Mouse (Mus musculus) stomach, embryonic 14.5 days (tissue): ENCODE measurements around the gene Sept4. TPM values are rescaled to one million over a fixed set of nuclear protein-coding genes. Genes with fewer than 3 reads are reported as not detected.

Experiments
- ATAC-seq: fragments of 200-750 bp; cut with Nextera tagmentation; 2 replicates; pipeline ENCODE4 v1.8.0; 2017; ENCODE audit warnings: low read depth, moderate TSS enrichment; ENCODE audit not compliant: insufficient number of reproducible peaks, insufficient read depth, low FRiP score
- H3K27ac ChIP-seq: fragments of 300-500 bp; sonication (generic); 2 replicates; pipeline ENCODE4 v1.5.1; 2014; ENCODE audit warnings: mild to moderate bottlenecking, low read length, moderate library complexity, mixed read lengths
- H3K27me3 ChIP-seq: fragments of 300-500 bp; sonication (generic); 2 replicates; pipeline ENCODE4 v1.6.1; 2014; ENCODE audit warnings: low read length, control low read depth, mixed read lengths; ENCODE audit not compliant: control insufficient read depth, insufficient read depth
- H3K36me3 ChIP-seq: fragments of 300-500 bp; sonication (generic); 2 replicates; pipeline ENCODE4 v1.6.1; 2014; ENCODE audit warnings: mild to moderate bottlenecking, control low read depth, low read length, moderate library complexity, mixed read lengths; ENCODE audit not compliant: control insufficient read depth, insufficient read depth
- H3K4me1 ChIP-seq: fragments of 300-500 bp; sonication (generic); 2 replicates; pipeline ENCODE4 v1.6.1; 2014; ENCODE audit warnings: low read length, control low read depth, mixed read lengths; ENCODE audit not compliant: control insufficient read depth, insufficient read depth
- H3K4me2 ChIP-seq: fragments of 300-500 bp; sonication (generic); replicated peaks from 2 replicates; pipeline ENCODE4 v1.6.1; 2014; ENCODE audit warnings: low read depth, low read length, control low read depth
- H3K4me3 ChIP-seq: fragments of 300-500 bp; sonication (generic); 2 replicates; pipeline ENCODE4 v1.5.1; 2014; ENCODE audit warnings: low read depth, low read length, control low read depth
- H3K9ac ChIP-seq: fragments of 300-500 bp; sonication (generic); replicated peaks from 2 replicates; pipeline ENCODE4 v1.6.1; 2014; ENCODE audit warnings: low read depth, mild to moderate bottlenecking, control low read depth, low read length, moderate library complexity, mixed read lengths
- H3K9me3 ChIP-seq: fragments of 300-500 bp; sonication (generic); 2 replicates; pipeline ENCODE4 v1.6.1; 2016; ENCODE audit warnings: low read depth, low read length, control low read depth; ENCODE audit not compliant: control insufficient read depth
- WGBS: fragments of 180-500 bp; shearing (Covaris S2); extraction: QIAGEN DNeasy Blood & Tissue Kit; methylation state at CpG from one replicate; pipeline ENCODE4 v1.1.7; 2014; 5-methylcytosine and 5-hydroxymethylcytosine counted together
- polyA plus RNA-seq: library from polyadenylated mRNA; unstranded; fragments of >200 nt; fragmentation: Nextera tagmentation; extraction: Ambion mirVana; gene quantifications from 2 replicates; pipeline ENCODE4 v1.2.1, GENCODE M21; 2014

Sept4 gene
- polyA plus RNA-seq, 1 experiment from 2014 or later: 15.7 TPM

GRCm38 (mm10) chr11:87591526-87592353 lies 23.0 kb downstream of the Sept4 start, which contains the start of gene Mtmr4:
Gene Mtmr4, plus strand, starts transcription at chr11:87592162.
- peak; percentile 98 for ATAC-seq
- Histone ChIP-seq H3K4me3 (peak within 1 kb of the TSS; percentile 55), H3K27me3 (no peaks in the 10 kb centered on the region), H3K36me3 (no peaks in the 10 kb centered on the region), H3K9me3 (no peaks in the 10 kb centered on the region), H3K9ac (peak within 1 kb of the TSS; percentile 80), H3K27ac (peak within 1 kb of the TSS; percentile 84), H3K4me2 (peak within 1 kb of the TSS; percentile 88), H3K4me1 (peaks cover 27% of the 10 kb centered on the region)
- WGBS: under 1% methylated on average over 60 of the region's 61 CpGs

- under 1% methylated on average over 14 of the region's 15 CpGs for WGBS
- Histone ChIP-seq H3K36me3 (peaks cover 3% of the 10 kb centered on the region), H3K27me3 (no peaks in the 10 kb centered on the region), H3K4me1 (peaks cover 28% of the 10 kb centered on the region), H3K9me3 (no peaks in the 10 kb centered on the region), H3K27ac (peak overlapping the region; percentile 84), H3K4me2 (peak overlapping the region; percentile 88), H3K9ac (peak overlapping the region; percentile 62), H3K4me3 (peak overlapping the region; percentile 55)
- no peak for ATAC-seq
Measured at GRCm38 (mm10) chr11:87592354-87592695, 23.6 kb downstream of the Sept4 start.

- H3K27me3 ChIP-seq: no peaks in the 10 kb centered on the region
- no peaks in the 10 kb centered on the region for H3K9me3 ChIP-seq
- H3K36me3 ChIP-seq: peaks cover 8% of the 10 kb centered on the region
- no peak for ATAC-seq
- peaks cover 28% of the 10 kb centered on the region for H3K4me1 ChIP-seq
- H3K9ac ChIP-seq: peak overlapping the region; percentile 62
- H3K4me3 ChIP-seq: peak overlapping the region; percentile 55
- H3K4me2 ChIP-seq: peak overlapping the region; percentile 88
- peak overlapping the region; percentile 84 for H3K27ac ChIP-seq
- 38% methylated on average over 13 of the region's 13 CpGs for WGBS
Measured at GRCm38 (mm10) chr11:87592713-87593598, 24.3 kb downstream of the Sept4 start.

GRCm38 (mm10) chr11:87595327-87595841 lies 26.7 kb downstream of the Sept4 start:
- ATAC-seq: peak; percentile 59
- whole genome bisulfite sequencing: under 1% methylated on average over 33 of the region's 37 CpGs
- Histone ChIP-seq H3K9ac (peak overlapping the region; percentile 71), H3K4me1 (peaks cover 21% of the 10 kb centered on the region), H3K4me3 (peak overlapping the region; percentile 56), H3K27me3 (no peaks in the 10 kb centered on the region), H3K27ac (peak overlapping the region; percentile 63; the same call in 1 of the 2 replicates), H3K9me3 (no peaks in the 10 kb centered on the region), H3K36me3 (peaks cover 30% of the 10 kb centered on the region), H3K4me2 (peak overlapping the region; percentile 90)

- whole genome bisulfite sequencing: 3% methylated on average over 7 of the region's 7 CpGs
- Histone ChIP-seq H3K27ac (peak overlapping the region; percentile 59; the same call in 1 of the 2 replicates), H3K4me3 (peak overlapping the region; percentile 56), H3K4me2 (peak overlapping the region; percentile 90), H3K36me3 (peaks cover 36% of the 10 kb centered on the region), H3K4me1 (peaks cover 18% of the 10 kb centered on the region), H3K9ac (peak overlapping the region; percentile 71), H3K27me3 (no peaks in the 10 kb centered on the region), H3K9me3 (no peaks in the 10 kb centered on the region)
- ATAC-seq: no peak
Measured at GRCm38 (mm10) chr11:87595976-87596375, 27.3 kb downstream of the Sept4 start.

- H3K27me3 ChIP-seq: no peaks in the 10 kb centered on the region
- H3K4me2 ChIP-seq: peak overlapping the region; percentile 90
- H3K4me1 ChIP-seq: peaks cover 18% of the 10 kb centered on the region
- 19% methylated on average over 2 of the region's 2 CpGs for WGBS
- H3K4me3 ChIP-seq: peak overlapping the region; percentile 56
- no peak overlapping the region for H3K9ac ChIP-seq
- H3K27ac ChIP-seq: no peak overlapping the region
- no peak for ATAC-seq
- H3K9me3 ChIP-seq: no peaks in the 10 kb centered on the region
- peaks cover 40% of the 10 kb centered on the region for H3K36me3 ChIP-seq
Measured at GRCm38 (mm10) chr11:87596492-87596891, 27.8 kb downstream of the Sept4 start.

- ATAC-seq: no peak
- Histone ChIP-seq H3K36me3 (peaks cover 46% of the 10 kb centered on the region), H3K9ac (no peak overlapping the region)
Measured at GRCm38 (mm10) chr11:87597061-87597460, 28.4 kb downstream of the Sept4 start.

GRCm38 (mm10) chr11:87599395-87600089 lies 30.8 kb downstream of the Sept4 start:
- Histone ChIP-seq H3K4me3 (no peak overlapping the region), H3K4me1 (peaks cover 10% of the 10 kb centered on the region), H3K36me3 (peaks cover 70% of the 10 kb centered on the region), H3K27me3 (no peaks in the 10 kb centered on the region), H3K4me2 (no peak overlapping the region), H3K27ac (no peak overlapping the region), H3K9ac (no peak overlapping the region), H3K9me3 (no peaks in the 10 kb centered on the region)
- no peak for ATAC-seq
- WGBS: 80% methylated on average over 13 of the region's 13 CpGs

More at GRCm38 (mm10) chr11:87597061-87597460, 28.4 kb downstream of the Sept4 start:
- Histone ChIP-seq H3K4me2 (no peak overlapping the region), H3K4me3 (no peak overlapping the region), H3K4me1 (peaks cover 18% of the 10 kb centered on the region), H3K27ac (no peak overlapping the region), H3K9me3 (no peaks in the 10 kb centered on the region), H3K27me3 (no peaks in the 10 kb centered on the region)
